Mouse (Mus musculus) T-helper 2 cell (primary cell): ENCODE measurements around the gene Cd46.

ENCODE experiments used
- in situ Hi-C: fragments of 300-600 bp; cut with MboI, MseI; formaldehyde crosslinking; loops from one replicate; pipeline ENCODE4 v1.15.1; 2025; ENCODE audit warnings: high pct_unique_total_duplicates

Cd46 gene

DNA sequence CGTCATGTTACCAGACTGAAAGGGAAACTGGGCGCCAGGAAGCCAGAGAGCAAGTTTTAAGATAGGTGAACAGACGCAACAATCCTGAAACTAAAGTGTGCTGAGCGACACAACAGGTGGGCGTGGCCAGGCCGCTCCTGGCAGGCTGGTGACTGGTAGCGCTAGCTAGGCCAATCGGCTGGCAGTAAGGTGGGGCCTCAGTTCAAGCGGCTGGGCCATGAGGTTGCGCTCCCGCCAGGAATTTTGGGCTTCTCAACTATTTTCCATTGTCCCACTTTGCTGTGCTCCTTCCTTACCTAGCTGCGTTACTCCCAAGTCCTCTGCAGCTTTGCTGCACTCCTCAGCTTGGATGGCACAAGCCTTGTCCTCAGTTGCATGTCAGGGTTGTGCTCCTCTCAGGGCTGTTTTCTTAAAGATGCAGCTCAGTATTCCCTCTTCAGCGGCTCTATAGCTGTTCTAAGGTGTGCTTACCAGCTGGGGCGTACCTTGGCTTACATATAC, at the start of gene Cd46:
Cd46 (minus strand) TSS at position 30 of the 501 bp plus-strand sequence.
- in situ Hi-C loops: no loop called here

DNA sequence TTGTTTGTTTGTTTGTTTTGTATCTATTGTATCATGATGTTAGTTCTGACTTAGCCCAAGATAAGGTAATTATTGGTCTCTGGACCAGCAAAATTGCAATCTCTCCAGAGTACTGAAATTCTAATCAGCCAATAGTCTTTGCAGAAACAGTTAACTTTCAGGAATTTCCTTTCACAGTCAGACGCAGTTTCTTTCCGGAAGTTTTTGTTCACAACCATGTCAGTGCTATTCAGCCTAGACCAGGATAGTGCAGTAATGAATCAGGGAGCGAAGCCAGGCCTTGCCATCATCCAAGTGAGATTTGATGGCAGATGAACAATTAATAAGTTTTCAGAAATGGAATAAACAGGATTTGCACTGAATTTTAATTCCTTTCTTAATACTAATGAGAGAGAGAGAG, 40.0 kb upstream of the Cd46 start:
- in situ Hi-C loops: no loop called here

DNA sequence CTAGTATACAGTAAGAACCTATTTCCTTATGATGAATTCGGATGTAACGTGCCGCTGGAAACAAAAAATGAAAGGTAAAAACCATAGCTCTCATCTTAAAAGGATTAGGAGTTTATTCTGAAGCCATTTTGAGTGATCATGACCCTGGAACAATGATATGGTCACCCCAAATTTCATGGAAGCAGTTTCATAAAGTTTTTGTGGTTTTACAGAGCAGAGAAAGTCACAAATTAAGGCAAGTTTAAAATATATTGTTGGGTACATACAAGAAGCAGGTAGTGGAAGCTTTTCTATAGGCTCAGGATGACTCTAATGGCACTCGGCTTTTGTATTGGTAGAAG, 39.6 kb upstream of the Cd46 start:
- in situ Hi-C loops: no loop called here

DNA sequence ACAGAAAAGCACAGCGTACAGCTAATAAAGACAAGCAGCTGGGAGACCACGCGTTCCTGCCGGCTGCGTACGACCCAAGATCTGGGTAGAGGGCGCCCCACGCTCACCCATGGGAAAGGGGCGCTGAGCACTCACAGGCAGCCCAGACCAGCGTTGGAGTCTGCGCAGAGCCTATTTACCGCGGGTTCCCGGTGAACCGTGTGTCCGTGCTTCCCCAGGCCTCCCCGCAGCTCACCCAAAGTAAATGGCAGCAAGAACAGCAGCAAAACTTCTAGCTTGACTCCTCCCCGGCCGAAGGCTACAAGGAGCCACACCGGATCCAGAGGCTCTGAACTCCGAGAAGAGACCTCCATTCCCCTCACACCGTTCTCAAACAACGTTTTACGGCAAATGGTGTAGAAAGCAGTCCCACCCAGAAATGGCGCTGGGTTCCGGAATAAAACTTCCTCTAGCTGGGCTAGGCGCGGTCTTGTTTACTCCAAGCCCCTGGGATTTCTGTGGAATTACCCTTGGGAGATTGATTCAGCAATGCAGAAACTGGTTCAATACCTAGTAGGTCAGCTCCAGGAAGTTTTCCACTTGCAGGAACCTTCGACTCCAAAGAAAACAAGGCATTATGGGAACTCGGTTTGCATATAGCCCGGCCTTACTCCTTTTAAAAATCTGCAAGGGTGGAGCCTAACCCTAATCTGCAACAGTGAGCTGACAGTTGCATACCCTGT, 39.1 kb upstream of the Cd46 start, which contains the start of gene Cr1l:
Cr1l (minus strand) TSS at position 634 of the 722 bp plus-strand sequence.
- in situ Hi-C loops: no loop called here

DNA sequence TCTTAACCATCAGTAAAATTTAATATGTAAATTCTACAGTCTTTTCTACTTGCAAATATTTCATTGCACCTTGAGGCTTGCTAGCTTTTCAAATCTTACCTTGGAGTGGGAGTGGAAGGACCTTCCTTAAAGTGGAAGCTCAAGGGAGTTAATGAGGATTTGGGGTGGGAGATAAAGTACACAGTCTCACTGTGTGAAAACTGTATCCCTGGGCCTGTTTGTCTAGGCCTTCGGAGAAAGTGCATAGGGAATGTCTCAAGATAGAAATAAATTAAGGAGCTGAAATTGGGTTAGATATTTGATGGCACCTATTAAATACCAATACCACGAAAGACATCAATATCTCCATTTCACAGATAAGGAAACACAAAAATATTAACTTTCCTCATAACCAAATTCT, 38.4 kb upstream of the Cd46 start:
- in situ Hi-C loops: no loop called here

DNA sequence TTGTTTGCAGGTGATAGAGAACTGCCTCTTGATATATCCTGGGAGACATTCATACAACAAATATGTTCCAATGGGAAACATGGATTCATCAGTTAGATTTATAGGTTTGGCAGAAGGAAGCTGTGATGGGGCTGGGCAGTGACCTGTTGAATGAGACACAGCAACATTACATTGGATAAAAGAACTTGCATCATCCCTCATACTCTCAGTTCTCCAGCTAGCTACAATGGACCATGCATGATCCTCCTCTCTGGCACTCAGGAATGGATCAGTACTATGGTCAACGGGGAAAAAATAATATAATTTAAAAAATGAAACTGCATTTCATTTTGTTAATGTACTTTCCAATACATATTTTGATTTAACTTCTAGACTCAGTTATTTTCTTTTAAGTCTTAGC, 37.8 kb upstream of the Cd46 start:
- in situ Hi-C loops: no loop called here

DNA sequence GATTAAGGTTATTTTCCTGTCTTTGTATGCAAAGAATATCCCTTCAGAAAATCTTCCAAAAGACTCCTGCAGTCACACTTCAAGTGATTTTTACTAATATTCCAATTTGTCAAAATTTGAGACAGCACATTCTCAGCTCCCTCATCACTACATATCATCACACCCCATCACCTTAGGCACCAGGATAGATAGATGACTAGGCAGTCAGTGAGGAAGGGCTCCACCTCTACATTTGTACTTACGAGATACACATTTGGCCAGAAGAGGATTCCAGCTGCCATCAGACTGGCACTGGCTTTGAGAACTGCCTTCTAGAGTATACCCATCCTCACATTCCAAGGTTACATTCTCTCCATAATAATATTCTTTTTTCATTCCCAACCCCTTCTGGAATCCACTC, 22.4 kb upstream of the Cd46 start:
- in situ Hi-C loops: no loop called here

DNA sequence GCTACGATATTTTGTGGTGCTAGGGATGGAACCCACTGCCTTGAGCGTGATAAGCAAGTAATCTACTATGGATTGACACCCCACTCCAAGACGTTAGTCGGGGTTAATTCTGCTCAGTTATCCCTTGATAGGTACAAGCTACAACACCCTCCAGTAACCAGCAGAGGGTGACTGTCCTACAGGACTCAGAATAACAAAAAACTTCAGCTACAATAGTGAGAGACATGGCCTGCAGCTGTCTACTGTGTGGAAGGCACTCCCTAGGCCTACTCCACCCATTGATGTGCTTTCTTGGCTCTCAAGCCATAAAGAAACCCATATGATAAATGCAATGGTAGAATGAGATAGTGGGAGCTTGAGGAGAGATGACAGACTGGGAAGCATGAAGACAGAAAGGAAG, 21.6 kb upstream of the Cd46 start:
- in situ Hi-C loops: no loop called here

DNA sequence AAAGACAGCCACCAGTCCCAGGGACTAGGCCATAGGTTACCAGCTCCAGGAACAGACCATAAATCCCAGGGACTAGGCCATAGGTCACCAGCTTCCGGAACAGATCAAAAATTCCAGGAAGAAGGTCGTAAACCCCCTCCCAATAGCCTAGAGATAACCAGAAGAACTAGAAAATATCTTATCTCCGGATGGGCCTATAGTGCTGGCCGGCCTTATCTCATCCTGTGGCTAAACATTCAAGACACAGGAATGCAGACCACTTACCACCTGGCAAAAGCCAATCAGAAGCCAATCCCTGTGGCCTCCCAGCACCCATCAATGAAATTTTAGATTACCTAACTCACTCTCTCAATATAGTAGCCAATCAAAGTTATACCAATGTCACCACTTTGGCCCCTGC, 8.6 kb upstream of the Cd46 start:
- in situ Hi-C loops: no loop called here

DNA sequence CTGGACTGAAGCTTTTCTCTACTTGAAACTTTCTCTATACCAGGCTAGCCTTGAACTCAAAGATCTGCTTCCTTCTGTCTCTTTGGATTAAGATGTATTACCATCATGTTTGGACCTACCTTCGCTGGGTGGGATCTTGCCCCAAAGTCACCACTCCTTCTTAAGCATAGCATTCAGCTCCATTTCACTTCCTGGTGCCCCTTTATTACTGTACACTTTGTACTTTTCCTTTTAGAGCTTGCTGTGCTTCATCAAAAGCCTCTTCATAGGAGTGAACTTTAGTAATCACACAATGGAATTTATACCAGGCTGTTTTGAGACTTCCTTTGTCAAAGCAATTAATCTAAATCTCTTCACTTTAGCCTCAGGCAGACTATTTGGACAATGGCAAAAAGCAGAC, 6.0 kb upstream of the Cd46 start:
- in situ Hi-C loops: no loop called here

DNA sequence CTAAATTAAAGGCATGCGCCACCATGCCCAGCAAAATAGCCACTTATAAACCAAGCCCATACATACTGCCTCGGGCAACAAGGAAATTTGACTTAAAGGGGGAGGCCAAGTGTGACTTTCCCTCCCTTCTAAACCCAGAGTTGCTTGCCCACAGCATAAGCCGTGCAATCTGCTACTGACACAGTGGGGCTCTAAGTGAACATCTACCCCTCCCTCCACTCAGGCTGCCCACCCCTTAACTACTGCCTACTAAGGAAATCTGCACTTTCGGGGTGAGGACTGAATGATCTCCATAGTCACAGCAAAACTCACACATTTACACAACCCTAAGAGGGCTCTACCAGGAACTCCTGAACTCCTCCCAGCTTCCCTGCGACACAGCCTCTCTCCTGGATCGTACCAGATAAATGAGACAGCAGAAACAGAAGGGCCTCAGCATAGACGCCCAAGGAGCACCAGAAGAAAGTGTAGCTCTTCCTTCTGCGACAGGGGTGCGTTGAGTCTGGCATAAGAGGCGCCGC, 290 bp downstream of the Cd46 start:
- in situ Hi-C loops: no loop called here

DNA sequence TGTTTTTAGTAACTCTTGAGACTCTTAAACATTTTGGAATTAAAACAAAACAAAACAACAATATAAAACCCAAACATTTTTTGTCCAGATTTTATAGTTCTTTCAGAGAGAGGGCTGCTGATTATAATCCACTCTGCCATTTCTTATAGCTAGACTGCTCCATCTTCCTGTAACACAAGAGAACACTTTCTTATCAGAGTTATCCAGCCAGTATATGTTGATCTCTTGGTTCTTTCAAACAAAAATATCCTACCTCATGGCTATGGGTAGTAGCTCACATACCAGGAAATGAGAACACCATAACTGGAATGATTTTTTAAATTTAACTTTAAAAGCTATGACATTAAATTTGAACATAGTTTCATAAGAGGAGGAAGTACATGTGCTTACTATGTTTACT, 9.9 kb downstream of the Cd46 start:
- in situ Hi-C loops: no loop called here

DNA sequence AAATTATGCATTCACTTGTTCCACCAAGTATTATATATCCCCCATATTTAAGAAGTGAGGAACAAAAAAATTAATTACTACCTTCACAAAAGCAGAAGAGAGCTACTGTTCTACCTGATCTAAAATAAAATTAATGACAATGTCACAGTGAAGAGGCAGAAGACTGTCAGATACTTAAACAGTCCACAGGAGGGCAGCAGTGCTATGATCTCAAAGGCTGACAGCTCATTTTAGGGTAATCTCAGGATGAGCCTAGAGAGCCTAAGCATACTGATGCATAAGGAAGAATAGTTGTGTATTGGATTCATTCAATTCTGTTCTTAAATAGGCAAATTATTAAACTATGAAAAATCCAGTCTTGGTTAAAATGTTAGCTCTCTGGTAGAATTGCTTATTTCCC, 51.6 kb downstream of the Cd46 start:
- in situ Hi-C loops: no loop called here

DNA sequence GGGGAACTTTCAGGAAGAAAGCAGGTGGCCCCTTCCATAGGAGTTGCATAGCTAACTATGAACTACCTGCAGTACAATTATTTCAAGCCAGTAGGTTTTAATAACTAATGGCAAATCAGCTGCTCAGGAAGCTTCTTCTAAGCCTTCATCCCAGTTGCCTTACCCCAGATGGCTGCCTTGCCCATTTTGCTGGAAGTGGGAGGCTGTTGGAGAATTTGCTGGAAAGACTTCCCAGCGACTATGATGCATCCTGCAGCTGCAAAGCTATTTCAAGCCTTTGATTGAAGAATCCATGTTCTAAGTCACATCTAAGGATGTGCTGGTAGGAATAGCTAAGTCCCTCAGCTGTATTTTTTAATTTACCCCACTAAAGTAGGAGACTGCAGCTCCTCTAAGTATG, 53.7 kb downstream of the Cd46 start:
- in situ Hi-C loops: loop anchor here (10.0 kb wide), 1 partner anchor 1594 kb away; no protein-coding TSS in a partner anchor

DNA sequence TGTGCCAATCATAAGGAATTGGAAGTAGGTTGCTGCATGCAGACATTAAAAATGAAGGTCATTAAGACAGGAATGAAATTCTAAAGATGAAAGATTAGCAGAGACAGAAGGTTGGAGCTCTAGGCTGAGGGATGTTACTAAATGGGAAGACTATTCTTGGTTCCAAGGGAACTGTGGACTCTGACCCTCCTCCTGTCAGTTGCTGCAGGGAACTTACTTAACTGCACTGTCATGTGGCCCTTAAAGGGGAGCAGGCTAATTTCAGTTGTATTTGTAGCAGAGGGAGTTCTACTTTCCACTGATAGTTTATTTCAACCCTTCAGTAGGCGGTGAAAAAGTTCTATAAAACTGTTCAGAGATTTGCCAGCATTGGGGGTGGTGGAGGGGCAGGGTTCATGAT, 54.1 kb downstream of the Cd46 start:
- in situ Hi-C loops: loop anchor here (10.0 kb wide), 1 partner anchor 1593 kb away; no protein-coding TSS in a partner anchor

DNA sequence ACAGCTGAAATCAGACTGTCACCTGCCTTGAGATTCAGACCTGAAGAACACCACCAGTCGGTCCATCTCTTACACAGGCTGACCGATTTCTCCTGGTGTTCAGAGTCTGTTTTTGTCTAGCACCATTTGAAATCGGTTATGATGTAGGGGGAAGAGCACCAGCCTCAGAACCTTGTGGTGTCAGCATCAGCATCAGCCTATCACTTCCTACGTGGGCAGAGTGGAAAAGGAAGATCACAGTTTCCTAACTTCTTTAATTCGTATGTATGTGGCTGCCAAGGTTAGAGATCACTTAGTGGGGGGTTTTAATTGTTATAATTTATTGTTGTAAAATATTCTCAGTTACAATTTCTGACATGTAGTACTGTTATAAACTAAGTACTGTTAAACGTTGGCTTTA, 54.6 kb downstream of the Cd46 start:
- in situ Hi-C loops: loop anchor here (10.0 kb wide), 1 partner anchor 1593 kb away; no protein-coding TSS in a partner anchor

DNA sequence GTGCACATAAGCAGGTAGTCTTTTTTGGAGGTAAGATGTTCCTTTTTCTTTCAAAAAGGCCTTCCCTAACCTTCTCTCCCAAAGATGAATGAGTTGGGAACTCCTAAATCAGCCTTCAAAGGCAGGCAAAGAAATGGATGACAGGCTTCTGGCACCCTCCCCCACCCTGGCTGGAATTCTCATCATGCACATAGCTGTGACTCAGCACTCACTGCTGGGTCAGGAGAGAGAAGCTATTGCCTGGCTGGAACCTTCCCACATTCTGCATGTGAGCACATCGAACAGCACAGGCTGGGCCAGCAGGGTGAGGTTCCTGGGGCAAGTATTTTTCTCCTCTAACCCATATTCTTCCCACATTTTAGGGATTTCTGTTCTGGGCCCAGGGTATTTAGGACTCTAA, 58.1 kb downstream of the Cd46 start:
- in situ Hi-C loops: loop anchor here (10.0 kb wide), 1 partner anchor 1589 kb away; no protein-coding TSS in a partner anchor

DNA sequence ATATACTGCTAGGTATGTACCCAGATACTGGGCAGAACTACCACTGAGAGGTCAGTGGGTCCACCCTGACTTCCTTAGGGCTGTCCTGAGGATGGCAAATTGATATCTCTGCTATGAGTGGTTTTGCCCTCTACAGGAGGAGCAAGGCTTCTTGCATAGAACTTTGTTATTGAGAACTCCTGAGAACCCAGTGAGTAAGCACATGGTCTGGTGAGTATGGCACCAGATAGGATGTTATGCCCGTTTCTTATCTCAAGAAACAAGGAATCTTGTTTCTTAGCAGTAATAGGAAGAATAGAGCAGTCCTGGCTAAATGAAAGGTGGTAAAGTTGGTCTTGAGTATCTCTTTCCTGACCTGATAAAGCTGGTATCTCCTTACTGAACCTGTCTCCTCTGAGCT, 59.3 kb downstream of the Cd46 start:
- in situ Hi-C loops: loop anchor here (10.0 kb wide), 1 partner anchor 1588 kb away; no protein-coding TSS in a partner anchor

DNA sequence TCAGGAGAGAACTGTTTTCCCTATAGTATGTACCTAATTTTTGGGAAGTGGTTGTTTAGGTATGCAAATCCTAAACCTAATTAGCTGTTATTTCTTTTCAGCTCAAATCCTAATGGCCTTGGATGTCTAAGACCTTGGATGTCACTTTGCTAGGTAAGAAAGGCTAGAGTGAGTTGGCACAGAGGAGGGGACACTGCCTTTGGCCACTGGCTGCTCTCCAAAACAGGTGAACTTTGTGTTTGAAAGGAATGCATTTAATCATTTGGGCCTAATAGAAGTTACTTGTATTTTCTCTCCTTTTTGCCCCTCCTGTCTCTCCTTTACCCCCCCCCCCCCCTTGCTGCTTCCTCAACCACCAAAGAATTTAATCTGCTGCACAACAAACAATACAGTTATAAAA, 60.3 kb downstream of the Cd46 start:
- in situ Hi-C loops: loop anchor here (10.0 kb wide), 1 partner anchor 1587 kb away; no protein-coding TSS in a partner anchor

DNA sequence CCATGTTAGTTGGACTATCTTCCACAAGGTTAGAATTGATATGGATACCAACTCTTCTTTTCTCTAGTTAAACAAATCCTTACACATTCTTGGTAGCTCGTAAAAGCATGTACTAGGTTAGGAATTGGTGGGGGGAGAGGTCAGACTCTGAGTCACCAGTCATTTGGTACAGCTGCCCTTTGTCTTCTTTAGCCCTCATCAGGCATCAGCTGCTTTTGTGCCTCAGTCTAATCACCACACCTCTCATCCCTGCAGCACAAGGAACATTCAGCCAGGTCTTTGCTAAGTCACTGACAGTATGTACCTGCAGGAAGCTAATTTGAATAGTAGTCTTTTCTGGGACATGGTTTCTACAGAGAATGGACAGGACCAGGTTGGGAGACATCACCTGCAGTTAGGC, 64.5 kb downstream of the Cd46 start:
- in situ Hi-C loops: no loop called here

DNA sequence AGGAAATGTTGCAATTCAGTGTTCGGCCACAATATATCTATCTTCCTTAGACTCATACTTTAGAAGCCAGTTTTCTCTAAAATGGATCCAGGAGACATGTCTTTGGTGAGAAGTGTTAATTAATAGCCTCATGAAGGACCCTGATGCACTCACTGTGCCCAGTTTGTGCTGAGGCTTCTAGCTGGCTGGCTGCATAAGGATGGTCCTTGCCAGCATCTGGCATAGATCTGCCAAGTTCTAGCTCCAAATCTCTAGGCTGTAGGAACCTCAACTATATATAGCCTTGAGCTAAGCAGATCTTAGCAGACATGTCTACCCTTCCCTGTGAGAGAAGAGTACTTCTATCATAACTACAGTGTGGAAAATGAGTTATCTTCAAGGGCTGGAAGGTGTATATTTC, 68.2 kb downstream of the Cd46 start:
- in situ Hi-C loops: no loop called here

DNA sequence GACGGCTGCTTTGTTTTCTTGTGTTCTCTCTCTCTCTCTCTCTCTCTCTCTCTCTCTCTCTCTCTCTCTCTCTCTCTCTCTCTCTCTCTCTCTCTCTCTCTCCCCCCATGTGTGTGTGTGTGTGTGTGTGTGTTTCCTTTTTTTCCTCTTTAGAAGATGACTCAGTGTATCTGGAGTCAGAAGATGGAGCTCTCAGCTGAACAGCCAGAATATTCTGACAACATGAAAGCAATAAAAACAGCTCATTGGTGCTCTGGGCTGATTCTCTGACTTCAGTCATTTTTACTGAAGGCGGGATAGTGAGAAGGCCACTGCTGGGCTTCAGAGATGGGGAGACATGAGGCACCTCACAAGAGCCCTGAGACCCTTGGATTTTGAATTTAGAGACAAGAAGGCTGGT, 70.2 kb downstream of the Cd46 start:
- in situ Hi-C loops: no loop called here

DNA sequence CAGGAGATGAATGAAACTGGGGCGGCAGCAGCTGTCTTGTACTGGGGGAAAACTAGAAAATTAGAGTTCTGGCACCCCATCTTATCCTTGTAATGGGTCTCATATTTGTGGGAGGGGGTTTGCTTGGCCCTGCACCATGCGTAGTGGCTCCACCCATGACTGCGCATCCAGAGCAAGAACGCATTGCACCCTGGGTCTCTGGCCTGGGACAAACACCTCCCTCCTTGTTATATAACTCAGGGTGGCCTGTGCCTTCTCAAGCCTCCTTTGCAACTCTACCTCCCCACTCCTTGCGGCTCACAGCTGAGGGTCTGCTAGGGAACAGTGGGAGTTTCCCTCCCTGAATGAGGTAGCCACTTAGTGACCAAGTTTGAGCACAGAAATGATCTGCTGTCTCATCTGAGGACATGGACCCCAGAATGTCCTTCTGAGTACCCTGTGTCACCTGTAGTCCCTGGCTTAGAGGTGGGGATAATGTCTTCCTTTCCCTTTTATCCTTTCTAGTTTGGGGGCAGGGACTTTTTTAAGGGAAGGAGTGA, 72.9 kb downstream of the Cd46 start:
- in situ Hi-C loops: no loop called here
